Mouse (Mus musculus): Measurements from ENCODE around the gene Vamp2. TPM values are rescaled to one million over a fixed set of nuclear protein-coding genes. Genes with fewer than 3 reads are reported as not detected.
"Not testable (repeated sequence)": the region's sequence is repeated elsewhere in the genome, so short reads cannot be mapped to it uniquely, and the experiment has no call there.

The Vamp2 gene
- polyA plus RNA-seq, 1 experiment from 2014 or later, result 98.1 TPM

GRCm38 (mm10) chr11:69093856-69094255 lies 5.6 kb downstream of the Vamp2 start:
- not testable (repeated sequence) for H3K27ac ChIP-seq (ENCODE audit: low read depth, low read length); H3K9ac ChIP-seq (ENCODE audit: low read depth, low read length); DNase-seq (ENCODE audit: low spot score); H3K36me3 ChIP-seq (ENCODE audit: control insufficient read depth, insufficient read depth, low read length); ATAC-seq (ENCODE audit: low FRiP score); H3K27me3 ChIP-seq (ENCODE audit: control insufficient read depth, insufficient read depth, low read length); H3K9me3 ChIP-seq (ENCODE audit: control insufficient read depth, low read length); H3K4me2 ChIP-seq (replicated peaks; ENCODE audit: low read depth, low read length); H3K4me3 ChIP-seq (ENCODE audit: low read depth, low read length)
- peaks cover 32% of the 10 kb centered on the region for H3K4me1 ChIP-seq (replicated peaks; ENCODE audit: control insufficient read depth, insufficient read depth, low read length)
- 87% methylated on average over 7 of the region's 7 CpGs for WGBS

DNA sequence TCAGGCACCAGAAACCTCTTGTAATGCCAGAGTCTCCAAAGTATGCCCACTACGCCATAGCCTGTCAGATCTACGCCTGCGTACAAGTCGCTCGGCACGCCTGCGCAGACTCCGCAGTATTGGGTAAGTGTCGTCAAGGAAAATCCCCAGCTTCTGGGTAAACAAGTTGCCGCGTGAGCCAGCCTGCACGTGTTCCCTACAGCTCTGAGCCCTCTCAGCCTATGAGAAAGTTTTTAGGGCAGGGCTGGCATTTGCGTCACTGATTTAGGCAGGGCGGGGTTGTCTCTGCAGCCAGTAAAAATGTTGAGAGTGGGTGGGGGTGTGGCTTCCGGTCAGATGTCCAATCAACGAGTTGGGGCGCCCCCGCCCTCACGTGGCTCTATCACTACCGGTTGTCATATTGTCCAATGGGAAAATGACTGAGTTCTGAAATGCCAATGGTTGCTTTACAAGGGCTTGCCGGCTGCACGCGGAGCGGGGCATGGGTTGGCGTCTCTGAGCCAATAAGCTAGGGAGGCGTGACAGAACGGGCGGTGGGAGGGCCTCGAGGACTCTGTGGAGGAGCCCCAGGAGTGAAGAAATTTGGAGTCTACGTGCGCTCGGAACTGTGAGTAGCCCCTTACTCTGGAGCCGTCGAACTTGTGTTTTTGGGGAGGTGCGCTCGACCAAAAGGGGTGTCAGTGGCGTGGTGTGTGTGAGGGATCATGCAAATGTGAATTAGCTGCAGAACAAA lies 6.6 kb downstream of the Vamp2 start, which contains the start of gene Per1:
Gene Per1 (plus strand): TSS at position 521 of the 733 bp plus-strand sequence.
- DNase-seq (ENCODE audit: low spot score), result peak; percentile 98
- Histone ChIP-seq H3K9ac (ENCODE audit: low read depth, low read length) (peak within 1 kb of the TSS; percentile 31; the same call in 1 of the 2 replicates), H3K4me1 (replicated peaks; ENCODE audit: control insufficient read depth, insufficient read depth, low read length) (peaks cover 30% of the 10 kb centered on the region), H3K27me3 (ENCODE audit: control insufficient read depth, insufficient read depth, low read length) (no peaks in the 10 kb centered on the region), H3K27ac (ENCODE audit: low read depth, low read length) (0 out of 2 replicates have a peak within 1 kb of the TSS, but pooled peaks have one; percentile 17), H3K4me2 (replicated peaks; ENCODE audit: low read depth, low read length) (peak within 1 kb of the TSS; percentile 80), H3K36me3 (ENCODE audit: control insufficient read depth, insufficient read depth, low read length) (0 out of 2 replicates have a peak, but pooled peaks cover 3% of the 10 kb centered on the region), H3K9me3 (ENCODE audit: control insufficient read depth, low read length) (no peaks in the 10 kb centered on the region), H3K4me3 (ENCODE audit: low read depth, low read length) (peak within 1 kb of the TSS; percentile 34)
- peak; percentile 95 for ATAC-seq (ENCODE audit: low FRiP score)
- WGBS, result under 1% methylated on average over 37 of the region's 37 CpGs

- WGBS, result 6% methylated on average over 27 of the region's 27 CpGs
- Histone ChIP-seq H3K27me3 (ENCODE audit: control insufficient read depth, insufficient read depth, low read length) (no peaks in the 10 kb centered on the region), H3K36me3 (ENCODE audit: control insufficient read depth, insufficient read depth, low read length) (0 out of 2 replicates have a peak, but pooled peaks cover 3% of the 10 kb centered on the region), H3K9me3 (ENCODE audit: control insufficient read depth, low read length) (no peaks in the 10 kb centered on the region), H3K9ac (ENCODE audit: low read depth, low read length) (peak overlapping the region; percentile 31; the same call in 1 of the 2 replicates), H3K4me1 (replicated peaks; ENCODE audit: control insufficient read depth, insufficient read depth, low read length) (peaks cover 32% of the 10 kb centered on the region), H3K4me2 (replicated peaks; ENCODE audit: low read depth, low read length) (peak overlapping the region; percentile 80), H3K27ac (ENCODE audit: low read depth, low read length) (0 out of 2 replicates have a peak overlapping the region, but pooled peaks have one; percentile 17), H3K4me3 (ENCODE audit: low read depth, low read length) (peak overlapping the region; percentile 34)
- ATAC-seq (ENCODE audit: low FRiP score) (no peak), DNase-seq (ENCODE audit: low spot score) (peak; percentile 35)
Observed at GRCm38 (mm10) chr11:69095511-69096231, 7.4 kb downstream of the Vamp2 start.

GRCm38 (mm10) chr11:69096360-69096986 lies 8.2 kb downstream of the Vamp2 start:
- Histone ChIP-seq H3K27me3 (ENCODE audit: control insufficient read depth, insufficient read depth, low read length) (no peaks in the 10 kb centered on the region), H3K4me2 (replicated peaks; ENCODE audit: low read depth, low read length) (peak overlapping the region; percentile 80), H3K4me3 (ENCODE audit: low read depth, low read length) (peak overlapping the region; percentile 22; the same call in 1 of the 2 replicates), H3K27ac (ENCODE audit: low read depth, low read length) (0 out of 2 replicates have a peak overlapping the region, but pooled peaks have one; percentile 31), H3K9ac (ENCODE audit: low read depth, low read length) (peak overlapping the region; percentile 35), H3K4me1 (replicated peaks; ENCODE audit: control insufficient read depth, insufficient read depth, low read length) (peaks cover 32% of the 10 kb centered on the region), H3K36me3 (ENCODE audit: control insufficient read depth, insufficient read depth, low read length) (0 out of 2 replicates have a peak, but pooled peaks cover 3% of the 10 kb centered on the region), H3K9me3 (ENCODE audit: control insufficient read depth, low read length) (no peaks in the 10 kb centered on the region)
- WGBS, result 19% methylated on average over 9 of the region's 9 CpGs
- no peak for DNase-seq (ENCODE audit: low spot score)
- ATAC-seq (ENCODE audit: low FRiP score), result no peak

- Histone ChIP-seq H3K4me3 (ENCODE audit: low read depth, low read length) (peak overlapping the region; percentile 22; the same call in 1 of the 2 replicates), H3K4me2 (replicated peaks; ENCODE audit: low read depth, low read length) (peak overlapping the region; percentile 45), H3K27ac (ENCODE audit: low read depth, low read length) (peak overlapping the region; percentile 64), H3K4me1 (replicated peaks; ENCODE audit: control insufficient read depth, insufficient read depth, low read length) (peaks cover 32% of the 10 kb centered on the region), H3K9me3 (ENCODE audit: control insufficient read depth, low read length) (no peaks in the 10 kb centered on the region), H3K27me3 (ENCODE audit: control insufficient read depth, insufficient read depth, low read length) (no peaks in the 10 kb centered on the region), H3K9ac (ENCODE audit: low read depth, low read length) (peak overlapping the region; percentile 35), H3K36me3 (ENCODE audit: control insufficient read depth, insufficient read depth, low read length) (0 out of 2 replicates have a peak, but pooled peaks cover 3% of the 10 kb centered on the region)
- 2% methylated on average over 29 of the region's 29 CpGs for WGBS
- peak; percentile 81 for DNase-seq (ENCODE audit: low spot score)
- no peak for ATAC-seq (ENCODE audit: low FRiP score)
Observed at GRCm38 (mm10) chr11:69096987-69097900, 9.0 kb downstream of the Vamp2 start.

DNA sequence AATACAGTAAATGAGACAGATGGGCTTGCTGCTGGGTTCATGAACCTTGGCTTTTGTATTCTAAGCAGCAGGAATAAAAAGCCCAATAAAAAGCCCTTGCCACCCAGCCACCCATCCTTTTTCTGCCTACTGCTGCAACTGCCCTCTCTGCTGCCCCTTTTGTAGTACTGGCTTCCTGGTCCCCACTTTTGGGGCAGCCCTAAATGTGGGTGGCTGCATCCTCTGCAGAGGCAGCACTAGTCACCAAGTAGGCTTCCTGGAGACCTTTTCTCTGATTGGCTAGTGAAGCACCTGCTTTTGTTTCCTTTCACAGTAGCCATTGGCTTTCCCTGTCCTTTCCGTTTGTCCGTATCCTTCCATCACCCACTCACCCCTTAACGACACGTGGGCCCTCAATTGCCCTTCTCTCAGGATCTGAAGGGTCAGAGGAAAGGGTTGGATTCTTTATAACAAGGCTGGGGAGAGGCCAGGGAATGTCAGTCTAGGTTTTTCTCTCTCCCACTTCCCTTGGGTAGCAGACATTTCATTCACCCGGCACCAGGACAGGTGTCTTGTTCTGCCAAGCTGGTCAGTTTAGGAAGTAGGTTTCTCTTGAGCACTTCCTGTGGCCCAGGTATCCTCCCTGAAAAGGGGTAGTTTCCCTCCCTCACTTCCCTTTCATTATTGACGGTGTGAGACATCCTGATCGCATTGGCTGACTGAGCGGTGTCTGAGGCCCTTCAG lies 9.9 kb downstream of the Vamp2 start:
- H3K27me3 ChIP-seq (ENCODE audit: control insufficient read depth, insufficient read depth, low read length), result no peaks in the 10 kb centered on the region
- DNase-seq (ENCODE audit: low spot score) (no peak), ATAC-seq (ENCODE audit: low FRiP score) (no peak)
- H3K27ac ChIP-seq (ENCODE audit: low read depth, low read length), result 0 out of 2 replicates have a peak overlapping the region, but pooled peaks have one; percentile 64
- H3K4me3 ChIP-seq (ENCODE audit: low read depth, low read length), result peak overlapping the region; percentile 50
- WGBS, result 22% methylated on average over 8 of the region's 8 CpGs
- H3K9ac ChIP-seq (ENCODE audit: low read depth, low read length), result no peak overlapping the region; the same call in 1 of the 2 replicates
- no peaks in the 10 kb centered on the region for H3K36me3 ChIP-seq (ENCODE audit: control insufficient read depth, insufficient read depth, low read length)
- H3K9me3 ChIP-seq (ENCODE audit: control insufficient read depth, low read length), result no peaks in the 10 kb centered on the region
- peaks cover 32% of the 10 kb centered on the region for H3K4me1 ChIP-seq (replicated peaks; ENCODE audit: control insufficient read depth, insufficient read depth, low read length)
- H3K4me2 ChIP-seq (replicated peaks; ENCODE audit: low read depth, low read length), result peak overlapping the region; percentile 90

GRCm38 (mm10) chr11:69098762-69099091 lies 10.4 kb downstream of the Vamp2 start:
- no peaks in the 10 kb centered on the region for H3K9me3 ChIP-seq (ENCODE audit: control insufficient read depth, low read length)
- no peaks in the 10 kb centered on the region for H3K27me3 ChIP-seq (ENCODE audit: control insufficient read depth, insufficient read depth, low read length)
- peaks cover 32% of the 10 kb centered on the region for H3K4me1 ChIP-seq (replicated peaks; ENCODE audit: control insufficient read depth, insufficient read depth, low read length)
- ATAC-seq (ENCODE audit: low FRiP score) (peak; percentile 56), DNase-seq (ENCODE audit: low spot score) (peak; percentile 94)
- peak overlapping the region; percentile 62 for H3K9ac ChIP-seq (ENCODE audit: low read depth, low read length)
- H3K27ac ChIP-seq (ENCODE audit: low read depth, low read length), result peak overlapping the region; percentile 61
- peak overlapping the region; percentile 50 for H3K4me3 ChIP-seq (ENCODE audit: low read depth, low read length)
- peak overlapping the region; percentile 90 for H3K4me2 ChIP-seq (replicated peaks; ENCODE audit: low read depth, low read length)
- H3K36me3 ChIP-seq (ENCODE audit: control insufficient read depth, insufficient read depth, low read length), result no peaks in the 10 kb centered on the region
- WGBS, result under 1% methylated on average over 19 of the region's 19 CpGs

Measured in hindbrain, embryonic 11.5 days (tissue).